Mouse (Mus musculus) Patski (cell line): ENCODE measurements around the gene Slc38a6. TPM values are rescaled to one million over a fixed set of nuclear protein-coding genes. Genes with fewer than 3 reads are reported as not detected.
A peak's percentile ranks its signal among the peaks of the same experiment; 100 is the strongest.

Experiments
- ATAC-seq: fragments of 100-300 bp; one replicate; pipeline ENCODE4 v1.8.0; 2021
- CTCF ChIA-PET: fragments of 350-600 bp; sonication (Branson Sonifier 250); formaldehyde crosslinking; loops from one replicate; lab custom pipeline; 2022; ENCODE audit warnings: inconsistent platforms; lab: Charles Lee
- POLR2A ChIA-PET: fragments of 350-600 bp; sonication (Branson Sonifier 250); formaldehyde crosslinking; loops from one replicate; lab custom pipeline; 2022; ENCODE audit warnings: antibody characterized with exemption, inconsistent platforms; lab: Charles Lee
- DNase-seq: peaks from one replicate; pipeline ENCODE4 v3.0.0-alpha.2; 2011; ENCODE audit warnings: low read depth, low spot score
- H3K27me3 ChIP-seq: fragments of 371-371 bp; one replicate; pipeline ENCODE4 v1.5.1; 2021
- CTCF ChIP-seq: fragments of 100-300 bp; IDR thresholded peaks from one replicate; pipeline ENCODE4 v1.5.1; 2021
- in situ Hi-C: fragments of 300-500 bp; cut with MboI; formaldehyde crosslinking; loops from 3 replicates; pipeline ENCODE4 v1.11.1; 2018; ENCODE audit warnings: low pct_unique_long_range_greater_than_20kb, mixed read lengths
- polyA plus RNA-seq: library from polyadenylated mRNA; unstranded; gene quantifications from one replicate; pipeline ENCODE4 v1.2.3, GENCODE M21; 2021

Slc38a6 gene
- polyA plus RNA-seq, 1 experiment from 2014 or later: 17.1 TPM

- ATAC-seq (peak; percentile 96), DNase-seq (peak; percentile 93)
- TF ChIP-seq CTCF: peak; percentile 19
- ChIA-PET POLR2A (no interaction called here), CTCF (interaction anchor here (0.6 to 1.3 kb wide), 2 partner anchors 15 to 20 kb away, joined by 3 read pairs; no protein-coding TSS in a partner anchor)
- no peaks in the 10 kb centered on the region for H3K27me3 ChIP-seq
- in situ Hi-C loops: no loop called here
Observed at GRCm38 (mm10) chr12:73367460-73368079, 81.0 kb downstream of the Slc38a6 start.

DNA sequence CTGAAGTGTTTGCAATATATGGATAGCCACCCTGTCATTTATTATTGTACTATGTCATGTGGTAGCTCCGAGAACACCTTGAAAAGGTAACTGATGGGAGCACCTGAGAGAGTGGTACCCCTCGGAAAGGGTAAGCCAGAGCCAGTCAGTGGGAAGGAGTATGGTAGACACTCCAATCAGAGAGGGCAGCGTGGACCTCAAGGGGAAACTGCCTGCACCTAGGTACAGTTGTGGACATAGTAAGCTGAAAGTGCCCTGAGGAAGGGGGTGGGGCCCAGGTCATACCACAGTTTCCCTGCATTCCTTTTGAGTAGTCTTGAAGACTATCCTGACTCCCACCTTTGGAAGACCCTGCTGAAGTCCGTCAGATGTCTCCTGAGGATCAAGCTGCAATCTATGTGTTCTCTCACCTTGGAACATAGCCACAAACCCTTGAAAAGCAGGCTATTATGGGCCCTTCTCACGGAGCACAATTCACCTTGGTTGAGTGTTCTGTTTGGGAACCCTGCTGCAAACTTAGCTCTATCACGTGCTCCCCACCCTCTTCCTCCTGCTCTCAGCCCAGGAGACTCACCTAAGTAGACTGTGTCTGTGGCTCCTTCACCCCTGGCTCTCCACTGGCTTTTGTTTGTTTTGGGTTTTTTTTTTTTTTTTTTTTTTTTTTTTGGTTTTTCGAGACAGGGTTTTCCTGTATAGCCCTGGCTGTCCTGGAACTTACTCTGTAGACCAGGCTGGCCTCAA, 82.5 kb downstream of the Slc38a6 start:
- CTCF ChIA-PET: interaction anchor here (0.8 kb wide), 1 partner anchor 9 kb away, joined by 3 read pairs; no protein-coding TSS in a partner anchor
- DNase-seq: no peak
- no peak for ATAC-seq
- TF ChIP-seq CTCF: no peak
- H3K27me3 ChIP-seq: no peaks in the 10 kb centered on the region
- in situ Hi-C loops: no loop called here
- POLR2A ChIA-PET: interaction anchor here (1.0 kb wide), 2 partner anchors 14 to 76 kb away, joined by 3 read pairs; no protein-coding TSS in a partner anchor

GRCm38 (mm10) chr12:73370367-73370944, 83.9 kb downstream of the Slc38a6 start:
- in situ Hi-C loops: no loop called here
- CTCF ChIA-PET: no interaction called here
- DNase-seq: no peak

DNA sequence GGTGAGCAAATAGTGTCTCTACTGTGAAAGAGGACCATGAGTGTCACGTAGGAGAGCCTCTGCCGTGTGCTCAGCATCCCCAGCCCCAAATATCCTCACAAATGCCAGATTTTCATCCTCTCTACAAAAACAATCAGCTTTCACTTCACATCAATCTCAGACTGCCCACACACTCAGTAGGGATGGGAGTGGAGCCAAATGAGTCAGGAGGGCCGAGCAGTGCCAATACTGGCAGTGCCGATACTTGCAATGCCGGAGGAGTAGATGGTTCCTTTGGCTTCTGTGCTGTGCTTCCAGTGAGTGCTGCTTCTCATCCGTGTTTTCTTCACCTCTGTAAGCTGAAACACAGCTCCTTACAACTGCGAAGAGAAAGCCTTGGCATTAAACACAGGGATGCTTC, 84.6 kb downstream of the Slc38a6 start:
- no peak for ATAC-seq
- POLR2A ChIA-PET: interaction anchor here (0.6 kb wide), 1 partner anchor 135 kb away, joined by 3 read pairs; no protein-coding TSS in a partner anchor
- no peaks in the 10 kb centered on the region for H3K27me3 ChIP-seq
- in situ Hi-C loops: no loop called here
- CTCF ChIA-PET: no interaction called here
- no peak for TF ChIP-seq CTCF
- DNase-seq: no peak

More at GRCm38 (mm10) chr12:73370367-73370944, 83.9 kb downstream of the Slc38a6 start:
- no peaks in the 10 kb centered on the region for H3K27me3 ChIP-seq
- TF ChIP-seq CTCF: no peak
- POLR2A ChIA-PET: no interaction called here
- ATAC-seq: no peak

GRCm38 (mm10) chr12:73378026-73378425, 91.4 kb downstream of the Slc38a6 start:
- in situ Hi-C loops: no loop called here
- CTCF ChIA-PET: no interaction called here
- ATAC-seq: no peak

GRCm38 (mm10) chr12:73378724-73379355, 92.3 kb downstream of the Slc38a6 start:
- in situ Hi-C loops: no loop called here
- ChIA-PET CTCF (no interaction called here), POLR2A (no interaction called here)
- H3K27me3 ChIP-seq: no peaks in the 10 kb centered on the region
- DNase-seq: no peak
- no peak for ATAC-seq
- TF ChIP-seq CTCF: no peak

More at GRCm38 (mm10) chr12:73378026-73378425, 91.4 kb downstream of the Slc38a6 start:
- no peaks in the 10 kb centered on the region for H3K27me3 ChIP-seq
- no peak for DNase-seq
- TF ChIP-seq CTCF: no peak
- POLR2A ChIA-PET: no interaction called here

- in situ Hi-C loops: loop anchor here (5.0 kb wide), 1 partner anchor 36 kb away; no protein-coding TSS in a partner anchor
- TF ChIP-seq CTCF: no peak
- DNase-seq (no peak), ATAC-seq (no peak)
- POLR2A ChIA-PET: no interaction called here
- CTCF ChIA-PET: no interaction called here
- H3K27me3 ChIP-seq: no peaks in the 10 kb centered on the region
Observed at GRCm38 (mm10) chr12:73380686-73381360, 94.2 kb downstream of the Slc38a6 start.

- POLR2A ChIA-PET: no interaction called here
- H3K27me3 ChIP-seq: no peaks in the 10 kb centered on the region
- DNase-seq (no peak), ATAC-seq (no peak)
- in situ Hi-C loops: loop anchor here (5.0 kb wide), 1 partner anchor 36 kb away; no protein-coding TSS in a partner anchor
- no peak for TF ChIP-seq CTCF
- CTCF ChIA-PET: interaction anchor here (1.2 kb wide), 1 partner anchor 14 kb away, joined by 3 read pairs; no protein-coding TSS in a partner anchor
Observed at GRCm38 (mm10) chr12:73381452-73381851, 94.9 kb downstream of the Slc38a6 start.

DNA sequence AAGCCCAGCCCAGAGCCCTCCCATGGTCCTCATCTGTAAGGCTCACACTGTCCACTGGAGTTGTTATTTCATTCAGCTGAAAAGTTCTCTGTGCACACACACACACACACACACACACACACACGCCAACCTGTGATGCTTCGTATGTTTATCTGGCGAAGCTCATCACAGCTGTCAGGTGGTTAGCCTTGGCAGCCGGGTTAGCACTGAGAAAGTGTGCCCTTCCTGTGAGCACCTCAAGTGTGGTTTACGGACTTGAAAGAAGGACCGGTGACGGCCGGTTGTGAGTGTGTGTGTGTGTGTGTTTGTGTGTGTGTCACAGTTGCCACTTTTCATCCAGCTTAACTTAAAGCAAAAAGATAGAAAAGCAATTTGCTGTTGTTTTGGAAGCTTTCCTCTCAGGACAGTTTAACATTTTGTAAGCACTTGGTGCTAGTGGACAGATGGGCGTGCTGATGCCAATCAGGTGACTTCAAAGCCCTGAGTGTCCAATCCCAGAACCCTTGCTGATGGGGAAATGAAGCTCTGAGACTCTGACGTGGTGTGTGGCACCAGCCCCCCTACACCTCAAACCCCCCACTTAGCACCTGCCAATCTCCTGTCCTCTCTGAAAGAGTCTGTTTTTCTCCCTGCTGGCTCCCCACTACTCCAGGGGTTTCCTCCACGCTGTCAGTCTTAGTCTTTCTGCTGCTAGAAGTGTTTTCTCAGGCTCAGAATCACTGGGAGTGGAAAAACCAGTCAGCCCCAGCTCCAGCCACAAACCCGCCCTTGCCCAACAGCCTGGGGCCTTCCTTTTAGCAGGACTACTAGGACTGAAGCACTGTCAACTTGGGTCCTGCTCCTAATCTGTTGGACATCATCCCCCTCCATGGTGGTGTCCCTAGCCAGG, 96.0 kb downstream of the Slc38a6 start:
- no peaks in the 10 kb centered on the region for H3K27me3 ChIP-seq
- CTCF ChIA-PET: interaction anchor here (1.2 to 1.6 kb wide), 2 partner anchors 15 to 67 kb away, joined by 3 to 4 read pairs; no protein-coding TSS in a partner anchor
- TF ChIP-seq CTCF: no peak
- POLR2A ChIA-PET: interaction anchor here (0.6 kb wide), 1 partner anchor 30 kb away, joined by 3 read pairs; no protein-coding TSS in a partner anchor
- in situ Hi-C loops: loop anchor here (5.0 kb wide), 1 partner anchor 35 kb away; no protein-coding TSS in a partner anchor
- ATAC-seq: peak; percentile 5
- no peak for DNase-seq
